Mouse (Mus musculus) urinary bladder, postnatal 14 days (tissue): ENCODE results near the gene Trap1a.
"Not testable (repeated sequence)": the region's sequence is repeated elsewhere in the genome, so short reads cannot be mapped to it uniquely, and the experiment has no call there.

Source experiments
- DNase-seq: peaks from one replicate; pipeline ENCODE4 v3.0.0; 2021; ENCODE audit warnings: low spot score

Trap1a gene

DNA sequence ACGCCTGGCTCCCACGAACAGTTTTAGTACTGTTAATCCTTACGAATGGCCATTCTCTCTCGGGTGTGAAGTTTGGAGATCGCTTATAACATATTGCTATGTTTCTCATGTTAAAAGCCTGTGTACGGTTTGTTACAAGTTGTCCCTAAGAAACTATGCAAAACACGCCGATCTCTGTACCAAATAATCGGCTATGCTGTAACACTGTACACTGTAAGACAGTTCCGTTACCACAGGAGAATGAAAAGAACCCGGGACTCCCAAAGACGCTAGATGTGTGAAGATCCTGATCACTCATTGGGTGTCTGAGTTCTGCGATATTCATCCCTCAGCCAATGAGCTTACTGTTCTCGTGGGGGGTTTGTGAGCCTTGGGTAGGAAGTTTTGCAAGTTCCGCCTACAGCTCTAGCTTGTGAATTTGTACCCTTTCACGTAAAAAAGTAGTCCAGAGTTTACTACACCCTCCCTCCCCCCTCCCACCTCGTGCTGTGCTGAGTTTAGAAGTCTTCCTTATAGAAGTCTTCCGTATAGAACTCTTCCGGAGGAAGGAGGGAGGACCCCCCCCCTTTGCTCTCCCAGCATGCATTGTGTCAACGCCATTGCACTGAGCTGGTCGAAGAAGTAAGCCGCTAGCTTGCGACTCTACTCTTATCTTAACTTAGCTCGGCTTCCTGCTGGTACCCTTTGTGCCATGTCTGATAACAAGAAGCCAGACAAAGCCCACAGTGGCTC, at the start of gene Trap1a:
Gene Trap1a (plus strand): TSS at position 421 of the 732 bp plus-strand sequence.
- DNase-seq, result no peak

DNA sequence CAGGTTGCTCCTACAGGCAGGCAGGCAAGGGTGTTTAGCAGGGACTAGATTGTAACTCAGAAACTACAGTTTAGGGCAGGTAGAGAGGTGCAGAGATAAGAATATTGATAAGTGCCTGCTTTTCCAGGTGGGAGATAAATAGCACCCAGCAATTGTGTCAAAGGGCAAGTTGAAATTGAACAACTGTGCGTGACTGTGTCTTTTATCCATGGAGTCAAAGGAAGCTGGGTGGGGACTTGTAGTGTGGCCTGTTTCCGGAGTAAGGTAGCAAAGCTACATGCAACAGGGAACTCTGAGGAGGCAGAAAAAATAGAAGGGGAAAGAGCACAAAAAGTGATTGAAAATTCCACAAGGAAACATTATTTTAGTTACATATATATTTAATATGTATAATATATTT, 40.4 kb upstream of the Trap1a start:
- DNase-seq, result no peak

DNA sequence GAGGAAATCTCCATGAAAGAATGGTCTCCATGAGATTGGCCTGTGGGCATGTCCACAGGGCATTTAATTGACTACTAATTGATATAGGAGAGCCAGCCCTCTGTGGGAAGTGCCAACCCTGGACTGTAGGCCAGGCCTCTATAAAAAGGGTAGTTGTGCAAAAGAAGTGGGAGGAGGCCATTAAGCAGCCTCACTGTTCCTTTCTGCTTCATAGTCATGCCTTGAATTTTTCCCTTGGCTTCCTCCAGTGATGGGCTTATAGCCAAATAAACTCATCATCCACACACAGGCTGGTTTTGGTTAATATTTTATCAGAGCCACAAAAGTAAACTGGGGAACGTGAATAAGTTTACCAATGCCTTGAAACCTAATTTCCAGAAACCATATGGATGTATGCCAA, 38.2 kb upstream of the Trap1a start:
- DNase-seq, result no peak

DNA sequence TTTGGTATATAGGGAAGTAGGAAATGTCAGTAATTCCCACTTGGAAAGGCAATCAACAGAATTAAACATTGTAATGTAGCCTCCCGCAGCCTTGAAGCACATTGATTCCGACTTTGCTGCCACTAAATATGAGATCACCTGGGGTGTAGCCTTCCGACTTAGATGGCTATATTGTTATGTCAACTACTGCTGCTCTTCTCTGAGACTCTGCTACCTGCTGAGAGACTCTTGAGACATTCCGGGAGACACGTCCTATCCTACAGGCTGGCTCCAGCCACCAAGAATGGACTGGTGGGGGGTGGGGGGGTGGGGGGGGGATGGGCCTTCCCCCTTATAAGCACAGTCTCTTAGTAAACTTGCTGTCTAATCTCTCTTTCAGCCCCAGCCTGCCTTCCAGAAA, 16.1 kb upstream of the Trap1a start:
- not testable (repeated sequence) for DNase-seq

DNA sequence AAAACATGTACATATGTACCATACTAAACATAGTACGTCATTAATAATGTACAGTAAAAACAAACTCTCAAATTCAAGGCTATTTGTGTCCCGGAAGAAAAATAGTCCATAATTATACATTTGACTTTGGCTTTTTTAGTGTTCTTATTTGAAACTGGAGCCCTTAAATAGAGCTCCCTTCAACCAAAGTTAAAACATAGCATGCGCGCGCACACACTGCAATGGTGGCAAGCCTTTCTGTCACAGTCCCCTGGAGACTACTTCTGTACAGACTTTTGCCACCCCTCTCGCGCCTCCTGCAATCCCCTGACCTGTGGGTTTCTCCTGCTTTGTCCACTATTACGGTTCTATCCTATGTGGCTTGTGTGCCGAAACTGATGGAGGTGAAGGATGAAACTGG, 900 bp upstream of the Trap1a start:
- no peak for DNase-seq

DNA sequence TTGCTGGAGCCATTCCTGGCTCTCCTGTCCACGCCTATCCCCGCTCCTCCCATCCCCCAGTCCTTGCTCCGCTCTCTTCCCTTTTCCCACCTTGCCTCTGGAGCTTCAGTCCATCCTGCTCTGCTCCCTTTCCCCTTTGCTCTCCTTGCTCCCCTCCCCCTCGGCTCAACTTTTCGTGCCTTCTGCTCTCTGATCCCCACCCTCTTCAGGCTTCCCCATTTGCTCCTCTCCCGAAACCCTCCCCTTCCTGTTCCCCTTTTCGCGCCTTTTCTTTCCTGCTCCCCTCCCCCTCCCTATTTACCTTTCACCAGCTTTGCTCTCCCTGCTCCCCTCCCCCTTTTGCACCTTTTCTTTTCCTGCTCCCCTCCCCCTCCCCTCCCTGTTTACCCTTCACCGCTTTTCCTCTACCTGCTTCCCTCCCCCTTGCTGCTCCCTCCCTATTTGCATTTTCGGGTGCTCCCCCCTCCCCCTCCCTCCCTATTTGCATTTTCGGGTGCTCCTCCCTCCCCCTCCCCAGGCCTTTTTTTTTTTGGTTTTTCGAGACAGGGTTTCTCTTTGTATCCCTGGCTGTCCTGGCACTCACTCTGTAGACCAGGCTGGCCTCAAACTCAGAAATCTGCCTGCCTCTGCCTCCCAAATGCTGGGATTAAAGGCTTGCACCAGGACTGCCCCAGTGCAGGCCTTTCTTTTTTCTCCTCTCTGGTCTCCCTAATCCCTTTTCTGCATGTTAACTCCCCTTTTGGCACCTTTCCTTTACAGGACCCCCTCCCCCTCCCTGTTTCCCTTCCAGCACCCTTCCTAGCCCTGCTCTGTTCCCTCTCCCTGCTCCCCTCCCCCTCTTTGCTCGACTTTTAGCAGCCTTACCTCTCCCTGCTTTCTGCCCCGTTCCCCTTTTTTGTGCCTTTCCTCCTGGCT, 1.3 kb downstream of the Trap1a start:
- DNase-seq, result no peak

DNA sequence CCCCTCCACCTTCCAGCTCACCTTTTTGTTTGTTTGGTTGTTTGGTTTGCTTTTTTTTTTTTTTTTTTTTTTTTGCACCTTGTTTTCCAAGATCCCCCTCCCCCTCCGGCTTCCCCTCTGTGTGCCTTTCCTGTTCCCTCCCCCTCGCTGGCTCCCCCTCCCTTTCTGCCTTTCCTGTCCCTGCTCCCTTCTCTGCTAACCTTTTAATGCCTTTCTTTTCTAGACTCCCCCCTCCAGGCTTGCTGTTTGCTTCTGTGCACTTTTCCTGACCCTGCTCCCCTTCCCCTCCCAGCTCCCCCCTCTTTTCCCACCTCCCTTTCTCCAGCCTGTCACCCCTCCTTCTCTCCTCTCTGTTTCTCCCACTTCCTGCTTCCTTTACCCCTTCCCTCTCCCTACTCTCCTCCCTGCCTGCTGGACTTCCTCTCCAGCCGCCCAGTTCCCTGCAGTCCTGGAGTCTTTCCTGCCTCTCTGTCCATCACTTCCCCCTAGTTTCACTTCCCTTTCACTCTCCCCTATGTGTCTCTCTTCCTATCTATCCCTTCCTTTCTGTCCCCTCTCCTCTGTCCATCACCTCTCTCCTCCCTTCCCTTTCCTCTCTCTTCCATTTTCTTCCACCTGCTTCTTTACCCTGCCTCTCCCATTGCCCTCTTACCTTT, 2.1 kb downstream of the Trap1a start:
- DNase-seq, result no peak

DNA sequence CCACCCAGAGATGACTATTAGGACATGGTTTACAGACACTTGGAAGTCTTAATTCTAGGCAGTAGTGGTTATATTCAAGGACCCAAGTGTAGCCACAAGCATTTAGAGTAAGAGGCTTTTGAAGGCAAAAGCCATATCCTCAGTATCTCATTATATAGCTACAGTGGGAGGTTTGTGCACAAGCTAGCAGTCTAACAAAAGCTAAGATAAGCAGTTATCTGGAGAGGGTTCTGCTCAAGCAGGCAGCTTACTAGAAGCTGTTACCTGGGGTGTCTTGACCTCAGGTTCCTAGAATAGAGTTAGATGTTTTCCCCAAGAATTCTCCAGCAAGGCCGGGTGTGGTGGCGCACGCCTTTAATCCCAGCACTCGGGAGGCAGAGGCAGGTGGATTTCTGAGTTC, 6.1 kb downstream of the Trap1a start:
- no peak for DNase-seq

DNA sequence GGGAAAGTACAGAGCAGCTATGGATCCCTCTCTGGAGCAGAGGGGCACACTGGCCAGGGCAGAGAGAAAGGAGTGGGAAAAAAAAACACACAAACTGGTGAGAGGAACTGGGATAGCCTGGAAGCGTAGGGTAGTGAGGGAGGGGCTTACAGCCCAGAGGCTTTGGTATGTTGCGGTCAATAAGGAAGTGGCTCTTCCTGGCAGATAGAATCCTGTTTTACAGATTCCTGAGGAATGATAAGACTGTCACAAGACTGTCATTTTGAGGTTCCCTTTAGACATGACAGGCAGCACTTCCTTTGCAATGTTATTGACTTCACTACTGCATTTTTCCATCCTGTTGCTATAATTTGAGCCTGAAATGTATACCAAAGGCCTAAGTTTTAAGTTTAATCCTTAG, 7.7 kb downstream of the Trap1a start:
- no peak for DNase-seq

DNA sequence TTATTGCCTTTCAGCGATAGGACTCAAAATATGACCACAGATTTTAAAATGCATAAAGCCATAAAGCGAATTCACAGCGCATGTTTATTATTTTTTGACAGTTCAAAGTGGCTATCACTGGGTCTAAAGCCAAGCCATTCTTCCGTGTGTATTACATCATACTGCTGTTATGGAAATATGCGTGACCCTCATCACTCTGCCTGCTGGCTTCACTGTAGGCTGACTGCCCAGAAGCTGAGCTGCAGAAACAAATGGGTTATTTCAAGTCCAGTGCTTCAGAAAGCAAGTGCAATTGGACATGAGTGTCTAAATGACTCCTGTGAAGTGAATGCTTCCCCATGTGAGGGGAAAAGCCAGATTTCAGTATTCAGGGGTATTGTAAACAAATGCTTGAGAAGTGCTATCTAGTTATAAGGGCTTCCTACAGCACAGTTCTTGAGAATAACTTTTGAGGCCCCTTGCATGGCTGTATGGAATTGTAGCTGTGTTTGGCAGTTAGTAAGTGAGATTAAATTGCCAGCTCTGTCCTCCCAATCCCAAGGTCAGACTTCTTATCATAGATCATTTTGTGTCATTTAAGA, 18.8 kb downstream of the Trap1a start:
- DNase-seq, result no peak

DNA sequence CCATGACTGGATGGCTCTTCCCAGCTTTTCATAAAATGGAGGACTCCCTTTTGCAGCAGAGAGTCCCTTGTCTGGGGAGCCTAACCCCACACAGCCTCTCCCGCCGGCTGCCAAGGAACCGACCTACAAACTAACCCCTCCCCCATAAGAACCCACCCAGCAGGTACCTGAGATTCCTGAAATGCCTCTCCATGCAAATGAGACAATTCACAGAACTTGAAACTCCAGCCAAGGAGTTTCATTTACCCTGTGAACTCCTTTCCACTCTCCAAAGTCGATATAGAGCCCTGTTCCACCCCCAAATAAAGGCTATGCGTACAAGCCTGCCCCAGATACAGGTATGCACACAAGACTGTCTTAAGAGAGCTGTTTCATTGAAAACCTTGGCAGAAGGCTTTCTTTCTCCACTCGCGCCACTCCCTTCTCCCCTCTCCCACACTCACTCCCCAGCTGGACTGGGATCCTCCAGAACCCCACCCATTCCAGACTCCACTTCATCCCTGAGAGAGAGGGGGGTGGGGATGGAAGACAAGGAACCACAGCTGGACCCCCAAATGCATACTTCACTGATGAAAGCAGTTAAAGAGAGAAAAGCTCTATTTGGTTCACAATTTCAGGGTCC, 24.3 kb downstream of the Trap1a start:
- no peak for DNase-seq

DNA sequence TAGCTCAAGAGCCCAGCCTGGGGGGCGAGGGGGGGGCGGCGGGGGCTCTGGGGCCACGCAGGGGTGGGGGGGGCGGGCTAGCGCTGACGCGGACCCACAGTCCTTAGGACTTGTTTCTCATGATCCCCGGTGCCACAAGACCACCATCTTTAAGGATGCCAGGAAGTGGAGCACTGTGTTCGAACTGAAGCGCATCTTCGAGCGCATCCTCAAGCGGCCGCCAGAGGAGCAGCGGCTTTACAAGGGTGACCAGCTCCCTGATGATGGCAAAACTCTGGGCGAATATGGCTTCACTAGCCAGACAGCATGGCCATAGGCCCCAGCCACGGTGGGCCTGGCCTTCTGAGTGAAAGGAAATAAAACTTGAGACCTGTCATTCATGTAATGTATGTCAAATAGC, 24.9 kb downstream of the Trap1a start:
- no peak for DNase-seq

DNA sequence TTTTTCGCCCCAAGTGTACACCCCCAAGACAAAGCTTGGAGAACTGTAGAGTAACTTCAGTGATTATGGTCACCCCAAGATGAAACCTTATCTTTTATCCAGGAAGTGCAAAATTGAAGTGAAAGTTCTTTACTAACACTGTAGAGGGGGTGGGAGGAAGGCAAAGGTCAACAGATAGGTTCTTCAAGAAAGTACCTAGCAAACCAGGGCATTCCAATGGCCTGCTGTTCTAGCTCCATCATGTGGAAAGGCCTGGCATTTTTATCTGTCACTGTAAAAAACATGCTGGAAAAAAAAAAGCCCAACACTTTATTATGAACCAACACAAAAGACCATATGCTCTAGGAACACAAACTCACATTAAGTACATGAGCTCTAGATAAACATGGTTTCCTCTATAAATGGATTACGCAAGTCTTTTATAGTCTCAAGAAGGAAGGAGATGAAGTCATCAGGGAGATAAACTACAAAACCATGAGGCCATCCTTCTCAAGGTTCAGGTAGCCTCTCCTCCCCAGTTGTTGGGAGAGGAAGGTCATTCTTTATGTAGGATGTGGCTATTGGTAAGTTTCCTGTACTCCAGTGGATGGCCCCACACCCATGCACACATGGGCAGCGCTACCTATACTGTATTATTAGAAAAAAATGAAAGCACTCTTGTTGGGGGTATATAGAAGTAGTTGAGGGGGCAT, 33.5 kb downstream of the Trap1a start:
- no peak for DNase-seq

DNA sequence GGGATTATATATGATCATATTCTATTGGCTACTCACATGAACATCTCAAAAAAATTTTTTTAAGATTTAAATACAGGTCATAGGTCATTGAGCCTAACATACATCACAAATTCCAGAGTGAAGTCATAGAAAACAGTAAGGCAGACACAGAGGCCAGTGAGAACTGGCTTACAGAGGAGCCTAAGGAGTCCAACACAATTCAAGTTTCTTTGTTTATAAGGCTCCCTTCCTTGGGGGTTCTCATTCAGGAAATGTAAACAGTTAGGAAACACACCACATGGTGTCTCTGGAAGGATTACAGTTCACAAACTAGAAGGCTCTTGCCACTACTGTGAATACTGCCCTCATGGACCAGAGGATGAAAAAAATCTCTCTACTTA, 34.0 kb downstream of the Trap1a start:
- DNase-seq, result no peak

DNA sequence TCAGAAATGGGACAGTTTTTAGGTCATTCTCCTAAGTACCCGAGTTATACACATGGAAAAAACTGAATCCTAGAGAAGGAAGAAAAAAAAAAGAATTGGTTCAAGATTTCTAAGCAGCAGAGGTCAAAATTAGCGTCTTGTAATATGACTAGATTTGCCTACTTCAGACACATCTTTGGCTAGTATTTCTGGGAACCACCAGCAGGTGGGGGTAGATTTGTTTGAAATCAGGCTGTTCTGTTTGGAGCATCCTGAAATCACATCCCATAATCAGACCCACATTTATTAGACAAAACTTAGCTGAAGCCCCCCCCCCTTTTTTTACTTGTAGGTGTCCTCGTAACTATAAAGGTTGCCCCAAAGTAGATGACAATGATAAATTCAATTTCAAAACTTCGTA, 35.6 kb downstream of the Trap1a start:
- DNase-seq, result no peak

DNA sequence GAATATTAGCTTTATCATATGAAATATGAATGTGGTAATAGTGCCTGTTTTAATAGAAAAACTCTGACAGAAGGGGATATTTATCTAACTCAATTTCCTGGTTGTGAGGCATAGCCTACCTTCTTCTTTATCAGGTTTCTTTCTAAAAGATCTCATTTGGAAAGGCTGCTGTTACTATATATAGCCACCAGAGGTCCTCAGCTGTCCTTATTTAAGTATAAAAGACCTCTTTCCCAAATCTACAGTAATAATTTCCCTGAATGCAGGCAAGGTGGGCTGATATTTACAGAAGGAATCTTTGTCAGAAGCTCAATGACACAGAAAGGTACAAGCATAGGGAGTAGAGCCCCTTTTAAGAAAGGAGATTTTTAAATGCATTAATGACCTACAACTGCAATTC, 39.2 kb downstream of the Trap1a start:
- no peak for DNase-seq
